Mouse (Mus musculus) heart, adult 2 months (tissue): ENCODE data around the gene Grem1. TPM values are rescaled to one million over a fixed set of nuclear protein-coding genes. Genes with fewer than 3 reads are reported as not detected.

Experiments
- DNase-seq, 2 experiments: peaks; one replicate each; pipeline ENCODE4 v3.0.0; 2021
- H3K27ac ChIP-seq: fragments of 200-600 bp; 2 replicates; pipeline ENCODE4 v1.8.1; 2022
- H3K27me3 ChIP-seq: fragments of 200-500 bp; 2 replicates; pipeline ENCODE4 v1.6.1; 2012; ENCODE audit warnings: mild to moderate bottlenecking, low read length, inconsistent platforms, mixed read lengths; ENCODE audit not compliant: control insufficient read depth, insufficient read depth
- H3K36me3 ChIP-seq: fragments of 200-500 bp; 2 replicates; pipeline ENCODE4 v1.6.1; 2012; ENCODE audit warnings: low read length, inconsistent platforms; ENCODE audit not compliant: control insufficient read depth, insufficient read depth
- H3K4me1 ChIP-seq: fragments of 200-500 bp; 2 replicates; pipeline ENCODE4 v1.6.1; 2011; ENCODE audit warnings: low read length; ENCODE audit not compliant: control insufficient read depth, insufficient read depth
- H3K4me3 ChIP-seq: fragments of 200-600 bp; 2 replicates; pipeline ENCODE4 v1.8.1; 2022
- H3K79me2 ChIP-seq: fragments of 200-500 bp; replicated peaks from 2 replicates; pipeline ENCODE4 v1.6.1; 2012; ENCODE audit warnings: mild to moderate bottlenecking, inconsistent platforms, low read length, moderate library complexity, mixed read lengths; ENCODE audit not compliant: control insufficient read depth, insufficient read depth
- H3K9ac ChIP-seq: fragments of 200-500 bp; 2 replicates; pipeline ENCODE4 v1.6.1; 2012; ENCODE audit warnings: low read depth, mild to moderate bottlenecking, control low read depth, inconsistent platforms, low read length, mixed read lengths
- CTCF ChIP-seq: fragments of 200-600 bp; IDR thresholded peaks from 2 replicates; pipeline ENCODE4 v1.8.1; 2022; ENCODE audit warnings: antibody characterized with exemption, mild to moderate bottlenecking, moderate library complexity
- EP300 ChIP-seq: fragments of 200-500 bp; IDR thresholded peaks from 2 replicates; pipeline ENCODE4 v1.6.1; 2011; ENCODE audit warnings: low read depth, low read length, control low read depth; ENCODE audit not compliant: insufficient read depth
- POLR2A ChIP-seq: fragments of 200-500 bp; IDR thresholded peaks from 2 replicates; pipeline ENCODE4 v1.6.1; 2011; ENCODE audit warnings: mild to moderate bottlenecking, low read depth, low read length, control low read depth; ENCODE audit not compliant: insufficient read depth
- WGBS: fragments of 180-500 bp; shearing (Covaris S2); methylation state at CpG from one replicate; pipeline ENCODE4 v1.1.7; 2018; 5-methylcytosine and 5-hydroxymethylcytosine counted together
- intact Hi-C: fragments of 180-260 bp; cut with DNase I; formaldehyde crosslinking; loops from one replicate; pipeline ENCODE4 v1.15.1; 2025
- polyA plus RNA-seq: library from polyadenylated mRNA; depleted of rRNA; stranded (reverse); fragments of >200 nt; gene quantifications from 2 replicates; pipeline ENCODE4 v1.2.3, GENCODE M21; 2012
- total RNA-seq, 2 experiments: library from RNA; stranded (reverse); gene quantifications; 2 replicates each; pipeline ENCODE4 v1.2.3; 2021

Gene Grem1
- total and polyA plus RNA-seq, 3 experiments = 0.33 TPM; not detected in 2

DNA sequence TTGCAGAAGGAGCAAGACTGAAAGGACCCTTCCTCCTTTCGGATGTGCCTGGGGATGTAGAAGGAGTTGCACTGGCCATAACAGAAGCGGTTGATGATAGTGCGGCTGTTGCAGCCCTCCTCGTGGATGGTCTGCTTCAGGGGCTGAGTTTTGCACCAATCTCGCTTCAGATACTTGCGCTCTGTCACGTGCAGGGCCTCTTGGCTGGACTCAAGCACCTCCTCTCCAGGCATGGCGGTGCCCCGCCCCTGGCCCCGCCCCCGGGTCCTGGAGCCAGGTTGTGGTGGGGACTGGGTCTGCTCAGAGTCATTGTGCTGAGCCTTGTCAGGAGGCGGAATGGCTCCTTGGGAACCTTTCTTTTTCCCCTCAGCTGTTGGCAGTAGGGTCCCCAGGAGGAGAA is 8.7 kb downstream of the Grem1 start:
- Histone ChIP-seq H3K27me3 (no peaks in the 10 kb centered on the region), H3K4me3 (no peak overlapping the region), H3K9ac (no peak overlapping the region), H3K4me1 (no peaks in the 10 kb centered on the region), H3K36me3 (no peaks in the 10 kb centered on the region), H3K79me2 (no peaks in the 10 kb centered on the region), H3K27ac (no peak overlapping the region)
- intact Hi-C loops = no loop called here
- no peak for DNase-seq
- 68% methylated on average over 12 of the region's 12 CpGs for WGBS
- TF ChIP-seq CTCF (no peak), EP300 (no peak), POLR2A (no peak)

- intact Hi-C loops = no loop called here
- Histone ChIP-seq H3K36me3 (no peaks in the 10 kb centered on the region), H3K27ac (no peak overlapping the region), H3K27me3 (no peaks in the 10 kb centered on the region), H3K4me1 (no peaks in the 10 kb centered on the region), H3K79me2 (no peaks in the 10 kb centered on the region), H3K4me3 (no peak overlapping the region), H3K9ac (no peak overlapping the region)
- TF ChIP-seq POLR2A = no peak
- TF ChIP-seq EP300 = no peak
- no peak for TF ChIP-seq CTCF
- WGBS = 83% methylated on average over 9 of the region's 9 CpGs
- no peak for DNase-seq
Observed at GRCm38 (mm10) chr2:113749309-113749708, 9.1 kb downstream of the Grem1 start.

DNA sequence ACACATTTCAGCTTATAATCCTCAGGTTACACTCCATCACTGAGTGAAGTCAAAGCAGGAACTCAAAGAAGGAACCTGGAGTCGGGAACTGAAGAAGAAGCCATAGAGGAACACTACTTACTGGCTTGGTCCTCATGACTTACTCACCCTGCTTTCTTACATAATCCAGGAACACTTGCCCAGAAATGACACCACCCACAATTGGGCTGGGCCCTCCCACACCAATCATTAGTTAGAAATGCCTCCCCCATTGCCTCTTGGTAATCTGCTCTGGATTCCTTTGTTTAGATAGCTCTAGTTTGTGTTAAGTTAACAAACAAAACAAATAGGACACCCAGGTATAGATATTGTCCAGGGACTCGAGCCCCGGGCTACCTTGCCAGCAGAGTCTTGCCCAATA is 29.9 kb downstream of the Grem1 start:
- DNase-seq = no peak
- H3K4me3 ChIP-seq = no peak overlapping the region
- H3K27ac ChIP-seq = no peak overlapping the region
- no peaks in the 10 kb centered on the region for H3K36me3 ChIP-seq
- intact Hi-C loops = no loop called here
- 84% methylated on average over 3 of the region's 3 CpGs for WGBS
- no peaks in the 10 kb centered on the region for H3K4me1 ChIP-seq
- no peak for TF ChIP-seq CTCF
- no peaks in the 10 kb centered on the region for H3K79me2 ChIP-seq
- H3K27me3 ChIP-seq = no peaks in the 10 kb centered on the region
- H3K9ac ChIP-seq = no peak overlapping the region

DNA sequence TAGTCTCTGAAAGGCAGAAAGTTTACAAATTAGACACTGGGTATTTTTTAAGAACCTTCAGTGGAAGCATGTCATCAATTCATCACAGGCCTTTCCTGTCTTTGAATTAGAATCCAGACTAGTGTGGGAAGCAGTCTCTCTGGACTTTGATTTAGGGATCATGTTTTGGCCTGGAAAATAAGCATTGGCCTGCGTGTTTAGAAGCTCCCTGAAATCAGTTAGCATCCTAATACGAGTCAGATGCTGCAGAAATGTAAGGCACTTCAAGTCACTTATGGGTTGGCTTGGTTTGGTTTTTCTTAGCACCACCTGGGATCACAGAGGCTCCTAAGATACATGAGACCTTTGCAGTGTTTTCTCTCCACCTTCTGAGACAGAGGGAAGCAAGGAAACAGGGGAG is 43.6 kb downstream of the Grem1 start:
- H3K36me3 ChIP-seq = no peaks in the 10 kb centered on the region
- TF ChIP-seq EP300 = no peak
- TF ChIP-seq POLR2A = no peak
- no peak for TF ChIP-seq CTCF
- no peak overlapping the region for H3K27ac ChIP-seq
- DNase-seq = no peak
- H3K4me3 ChIP-seq = no peak overlapping the region
- H3K9ac ChIP-seq = no peak overlapping the region
- no peaks in the 10 kb centered on the region for H3K27me3 ChIP-seq
- H3K79me2 ChIP-seq = no peaks in the 10 kb centered on the region
- no peaks in the 10 kb centered on the region for H3K4me1 ChIP-seq
- WGBS = 31% methylated on average over 2 of the region's 2 CpGs
- intact Hi-C loops = no loop called here

DNA sequence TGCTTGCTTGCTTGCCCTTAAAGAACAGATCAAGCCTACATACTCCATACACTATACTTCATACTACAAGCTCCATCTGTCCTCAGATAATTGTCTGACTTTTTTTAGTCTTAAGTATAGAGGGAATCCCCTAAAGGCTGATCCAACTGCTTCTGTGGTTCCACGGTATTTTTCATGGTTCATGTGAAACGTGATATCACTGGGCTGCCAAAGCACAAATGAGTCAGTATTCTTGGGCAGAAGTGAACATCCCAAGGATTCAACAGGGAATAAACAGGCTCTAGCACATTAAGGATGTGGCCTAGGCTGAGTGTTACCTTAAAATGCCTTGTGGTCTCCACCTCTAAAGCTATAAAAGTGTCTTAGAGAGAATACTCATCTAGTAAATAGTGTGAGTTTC is 45.0 kb downstream of the Grem1 start:
- Histone ChIP-seq H3K36me3 (no peaks in the 10 kb centered on the region), H3K4me3 (no peak overlapping the region), H3K9ac (no peak overlapping the region), H3K27ac (no peak overlapping the region), H3K4me1 (no peaks in the 10 kb centered on the region), H3K27me3 (no peaks in the 10 kb centered on the region), H3K79me2 (no peaks in the 10 kb centered on the region)
- intact Hi-C loops = no loop called here
- TF ChIP-seq POLR2A (no peak), EP300 (no peak), CTCF (no peak)
- DNase-seq = no peak
- 63% methylated on average over 2 of the region's 2 CpGs for WGBS

GRCm38 (mm10) chr2:113707507-113707906 is 50.9 kb downstream of the Grem1 start:
- H3K4me3 ChIP-seq = no peak overlapping the region
- H3K27me3 ChIP-seq = no peaks in the 10 kb centered on the region
- no peaks in the 10 kb centered on the region for H3K36me3 ChIP-seq
- no peaks in the 10 kb centered on the region for H3K4me1 ChIP-seq
- H3K79me2 ChIP-seq = no peaks in the 10 kb centered on the region
- no peak overlapping the region for H3K9ac ChIP-seq
- TF ChIP-seq EP300 = no peak
- no peak for TF ChIP-seq POLR2A
- TF ChIP-seq CTCF = no peak
- H3K27ac ChIP-seq = no peak overlapping the region
- intact Hi-C loops = no loop called here
- no peak for DNase-seq
- WGBS = 63% methylated on average over 4 of the region's 4 CpGs

DNA sequence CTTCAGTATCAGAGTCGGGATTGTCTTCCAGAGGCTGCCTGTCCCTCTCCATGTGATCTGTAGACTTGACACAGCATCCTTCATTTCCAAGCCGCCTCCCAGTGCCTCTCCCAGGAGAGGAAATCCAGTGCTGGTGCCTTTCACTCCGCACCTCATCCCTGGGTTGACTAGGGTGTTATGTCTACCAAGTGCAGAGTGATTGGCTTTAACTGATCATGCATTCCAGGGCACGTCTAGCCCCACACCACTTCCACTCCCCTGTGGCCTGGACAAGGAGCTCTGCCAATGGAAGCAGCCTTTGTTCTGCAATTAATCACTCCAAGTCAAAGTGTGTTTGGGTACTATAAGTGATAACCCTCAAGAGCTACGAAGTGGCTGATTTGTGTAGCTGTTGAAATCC is 56.9 kb downstream of the Grem1 start:
- H3K79me2 ChIP-seq = no peaks in the 10 kb centered on the region
- no peak overlapping the region for H3K4me3 ChIP-seq
- no peaks in the 10 kb centered on the region for H3K4me1 ChIP-seq
- intact Hi-C loops = no loop called here
- no peaks in the 10 kb centered on the region for H3K27me3 ChIP-seq
- no peak for DNase-seq
- H3K9ac ChIP-seq = no peak overlapping the region
- WGBS = 41% methylated on average over 5 of the region's 5 CpGs
- TF ChIP-seq EP300 (no peak), CTCF (no peak)
- no peak overlapping the region for H3K27ac ChIP-seq
- H3K36me3 ChIP-seq = no peaks in the 10 kb centered on the region
